Mouse (Mus musculus) hindbrain, embryonic 14.5 days (tissue): ENCODE results near the gene Oaz2. TPM values are rescaled to one million over a fixed set of nuclear protein-coding genes. Genes with fewer than 3 reads are reported as not detected.

Source experiments
- ATAC-seq: fragments of 200-750 bp; cut with Nextera tagmentation; 2 replicates; pipeline ENCODE4 v1.8.0; 2017; ENCODE audit warnings: moderate number of reproducible peaks, mild to moderate bottlenecking, moderate TSS enrichment, moderate library complexity; ENCODE audit not compliant: low FRiP score
- DNase-seq: peaks from one replicate; pipeline ENCODE4 v3.0.0-alpha.2; 2015; ENCODE audit warnings: low spot score
- H3K27ac ChIP-seq: fragments of 300-500 bp; sonication (generic); 2 replicates; pipeline ENCODE4 v1.5.1; 2014; ENCODE audit warnings: mild to moderate bottlenecking, moderate library complexity
- H3K27me3 ChIP-seq: fragments of 300-500 bp; sonication (generic); 2 replicates; pipeline ENCODE4 v1.6.1; 2014; ENCODE audit warnings: mild to moderate bottlenecking, low read length, mixed read lengths; ENCODE audit not compliant: control insufficient read depth, insufficient read depth
- H3K36me3 ChIP-seq: fragments of 300-500 bp; sonication (generic); replicated peaks from 2 replicates; pipeline ENCODE4 v1.6.1; 2014; ENCODE audit not compliant: control insufficient read depth, insufficient read depth
- H3K4me1 ChIP-seq: fragments of 300-500 bp; sonication (generic); replicated peaks from 2 replicates; pipeline ENCODE4 v1.6.1; 2014; ENCODE audit warnings: antibody characterized with exemption, low read length, mixed read lengths; ENCODE audit not compliant: control insufficient read depth, insufficient read depth
- H3K4me2 ChIP-seq: fragments of 300-500 bp; sonication (generic); replicated peaks from 2 replicates; pipeline ENCODE4 v1.6.1; 2014; ENCODE audit warnings: mild to moderate bottlenecking, moderate library complexity
- H3K4me3 ChIP-seq: fragments of 300-500 bp; sonication (generic); replicated peaks from 2 replicates; pipeline ENCODE4 v1.5.1; 2014; ENCODE audit warnings: mild to moderate bottlenecking, low read length
- H3K9ac ChIP-seq: fragments of 300-500 bp; sonication (generic); 2 replicates; pipeline ENCODE4 v1.6.1; 2014
- H3K9me3 ChIP-seq: fragments of 300-500 bp; sonication (generic); 2 replicates; pipeline ENCODE4 v1.6.1; 2016; ENCODE audit warnings: low read length; ENCODE audit not compliant: control insufficient read depth
- WGBS: fragments of 180-500 bp; shearing (Covaris S2); extraction: QIAGEN DNeasy Blood & Tissue Kit; methylation state at CpG from one replicate; pipeline ENCODE4 v1.1.7; 2014; 5-methylcytosine and 5-hydroxymethylcytosine counted together
- polyA plus RNA-seq: library from polyadenylated mRNA; unstranded; fragments of >200 nt; fragmentation: Nextera tagmentation; extraction: Ambion mirVana; gene quantifications from 2 replicates; pipeline ENCODE4 v1.2.1, GENCODE M21; 2014

The Oaz2 gene
- polyA plus RNA-seq, 1 experiment from 2014 or later = 280 TPM

GRCm38 (mm10) chr9:65724471-65725290, 56.9 kb downstream of the Oaz2 start:
- WGBS = 20% methylated on average over 8 of the region's 8 CpGs
- DNase-seq = peak; percentile 63
- Histone ChIP-seq H3K27ac (peak overlapping the region; percentile 89), H3K36me3 (no peaks in the 10 kb centered on the region), H3K4me1 (peaks cover 43% of the 10 kb centered on the region), H3K4me2 (peak overlapping the region; percentile 19; the same call in 1 of the 2 replicates), H3K27me3 (no peaks in the 10 kb centered on the region), H3K4me3 (no peak overlapping the region), H3K9ac (peak overlapping the region; percentile 2; the same call in 1 of the 2 replicates), H3K9me3 (no peaks in the 10 kb centered on the region)
- ATAC-seq = peak; percentile 65

- 0 out of 2 replicates have a peak, but pooled peaks have one; percentile 8 for ATAC-seq
- Histone ChIP-seq H3K4me2 (no peak overlapping the region), H3K9ac (peak overlapping the region; percentile 2; the same call in 1 of the 2 replicates)
Observed at GRCm38 (mm10) chr9:65725291-65725622, 57.5 kb downstream of the Oaz2 start.

GRCm38 (mm10) chr9:65726431-65726830, 58.6 kb downstream of the Oaz2 start:
- H3K4me3 ChIP-seq = no peak overlapping the region
- H3K9ac ChIP-seq = no peak overlapping the region
- no peaks in the 10 kb centered on the region for H3K9me3 ChIP-seq
- H3K36me3 ChIP-seq = peaks cover 8% of the 10 kb centered on the region; the same call in 1 of the 2 replicates
- no peaks in the 10 kb centered on the region for H3K27me3 ChIP-seq
- no peak for DNase-seq
- H3K4me1 ChIP-seq = peaks cover 36% of the 10 kb centered on the region
- 89% methylated on average over 3 of the region's 3 CpGs for WGBS
- H3K4me2 ChIP-seq = no peak overlapping the region
- H3K27ac ChIP-seq = peak overlapping the region; percentile 89
- no peak for ATAC-seq

More at GRCm38 (mm10) chr9:65725291-65725622, 57.5 kb downstream of the Oaz2 start:
- no peak overlapping the region for H3K4me3 ChIP-seq
- peak overlapping the region; percentile 89 for H3K27ac ChIP-seq
- DNase-seq = no peak
- peaks cover 3% of the 10 kb centered on the region; the same call in 1 of the 2 replicates for H3K36me3 ChIP-seq
- H3K9me3 ChIP-seq = no peaks in the 10 kb centered on the region
- WGBS = 32% methylated on average over 4 of the region's 4 CpGs
- H3K4me1 ChIP-seq = peaks cover 43% of the 10 kb centered on the region
- H3K27me3 ChIP-seq = no peaks in the 10 kb centered on the region

GRCm38 (mm10) chr9:65727491-65727890, 59.7 kb downstream of the Oaz2 start:
- Histone ChIP-seq H3K27ac (no peak overlapping the region), H3K27me3 (no peaks in the 10 kb centered on the region), H3K9me3 (no peaks in the 10 kb centered on the region), H3K36me3 (peaks cover 8% of the 10 kb centered on the region; the same call in 1 of the 2 replicates), H3K9ac (no peak overlapping the region), H3K4me2 (no peak overlapping the region), H3K4me3 (no peak overlapping the region), H3K4me1 (peaks cover 30% of the 10 kb centered on the region)
- no peak for ATAC-seq
- 87% methylated on average over 4 of the region's 4 CpGs for WGBS
- DNase-seq = no peak

GRCm38 (mm10) chr9:65728588-65728987, 60.8 kb downstream of the Oaz2 start:
- 99% methylated on average over 6 of the region's 6 CpGs for WGBS
- Histone ChIP-seq H3K4me3 (no peak overlapping the region), H3K4me1 (peaks cover 27% of the 10 kb centered on the region), H3K9me3 (no peaks in the 10 kb centered on the region), H3K27me3 (no peaks in the 10 kb centered on the region), H3K9ac (no peak overlapping the region), H3K4me2 (no peak overlapping the region), H3K36me3 (peaks cover 8% of the 10 kb centered on the region; the same call in 1 of the 2 replicates), H3K27ac (no peak overlapping the region)
- ATAC-seq = no peak
- no peak for DNase-seq

- WGBS = 92% methylated on average over 3 of the region's 3 CpGs
- ATAC-seq (no peak), DNase-seq (no peak)
- Histone ChIP-seq H3K27ac (no peak overlapping the region), H3K9ac (no peak overlapping the region), H3K4me1 (no peaks in the 10 kb centered on the region), H3K36me3 (peaks cover 7% of the 10 kb centered on the region), H3K9me3 (no peaks in the 10 kb centered on the region), H3K4me3 (no peak overlapping the region), H3K4me2 (no peak overlapping the region), H3K27me3 (no peaks in the 10 kb centered on the region)
Observed at GRCm38 (mm10) chr9:65734931-65735330, 67.1 kb downstream of the Oaz2 start.

Other genes starting within 250 kb of the Oaz2 start
- gene Slc51b, start 245.0 kb upstream of the Oaz2 start, polyA plus RNA-seq = not detected in 2 replicates
- gene Mtfmt, start 232.2 kb upstream of the Oaz2 start, polyA plus RNA-seq = 22.0 and 23.7 TPM in 2 replicates
- 126 and 133 TPM in 2 replicates for gene Spg21, start 207.1 kb upstream of the Oaz2 start, polyA plus RNA-seq
- gene Ankdd1a, start 147.8 kb upstream of the Oaz2 start, polyA plus RNA-seq = 0.38 and 1.0 TPM in 2 replicates
- gene Plekho2, start 88.0 kb upstream of the Oaz2 start, polyA plus RNA-seq = 4.4 and 4.6 TPM in 2 replicates
- gene Pif1, start 80.8 kb upstream of the Oaz2 start, polyA plus RNA-seq = 1.9 and 2.2 TPM in 2 replicates
- 4.0 and 4.7 TPM in 2 replicates for gene Rbpms2, start 38.4 kb upstream of the Oaz2 start, polyA plus RNA-seq
- 8.0 and 8.8 TPM in 2 replicates for gene Zfp609, start 159.6 kb downstream of the Oaz2 start, polyA plus RNA-seq
- gene Pclaf, start 222.2 kb downstream of the Oaz2 start, polyA plus RNA-seq = 18.1 and 18.3 TPM in 2 replicates
- 35.5 and 36.7 TPM in 2 replicates for gene Trip4, start 240.8 kb downstream of the Oaz2 start, polyA plus RNA-seq
- 23.6 and 28.9 TPM in 2 replicates for gene Csnk1g1, start 240.9 kb downstream of the Oaz2 start, polyA plus RNA-seq